Mouse (Mus musculus) stomach, embryonic 16.5 days (tissue): ENCODE results near the gene Ttc39b. TPM values are rescaled to one million over a fixed set of nuclear protein-coding genes. Genes with fewer than 3 reads are reported as not detected.

Experiments used
- ATAC-seq: fragments of 200-750 bp; cut with Nextera tagmentation; 2 replicates; pipeline ENCODE4 v1.8.0; 2017; ENCODE audit warnings: moderate number of reproducible peaks, moderate TSS enrichment; ENCODE audit not compliant: insufficient read depth, low FRiP score
- H3K27ac ChIP-seq: fragments of 300-500 bp; sonication (generic); 2 replicates; pipeline ENCODE4 v1.5.1; 2014; ENCODE audit warnings: low read length
- H3K27me3 ChIP-seq: fragments of 300-500 bp; sonication (generic); 2 replicates; pipeline ENCODE4 v1.6.1; 2014; ENCODE audit warnings: low read length, control low read depth, mixed read lengths; ENCODE audit not compliant: control insufficient read depth, insufficient read depth
- H3K36me3 ChIP-seq: fragments of 300-500 bp; sonication (generic); 2 replicates; pipeline ENCODE4 v1.6.1; 2014; ENCODE audit warnings: low read length; ENCODE audit not compliant: control insufficient read depth, insufficient read depth
- H3K4me1 ChIP-seq: fragments of 300-500 bp; sonication (generic); 2 replicates; pipeline ENCODE4 v1.6.1; 2014; ENCODE audit warnings: low read length, control low read depth, mixed read lengths; ENCODE audit not compliant: control insufficient read depth, insufficient read depth
- H3K4me2 ChIP-seq: fragments of 300-500 bp; sonication (generic); 2 replicates; pipeline ENCODE4 v1.6.1; 2014; ENCODE audit warnings: low read depth, low read length, mixed read lengths
- H3K4me3 ChIP-seq: fragments of 300-500 bp; sonication (generic); replicated peaks from 2 replicates; pipeline ENCODE4 v1.5.1; 2014; ENCODE audit warnings: mild to moderate bottlenecking, low read length
- H3K9ac ChIP-seq: fragments of 300-500 bp; sonication (generic); 2 replicates; pipeline ENCODE4 v1.6.1; 2014; ENCODE audit warnings: low read length
- H3K9me3 ChIP-seq: fragments of 300-500 bp; sonication (generic); replicated peaks from 2 replicates; pipeline ENCODE4 v1.6.1; 2016; ENCODE audit warnings: low read length, control low read depth; ENCODE audit not compliant: control insufficient read depth
- WGBS: fragments of 180-500 bp; shearing (Covaris S2); extraction: QIAGEN DNeasy Blood & Tissue Kit; methylation state at CpG from one replicate; pipeline ENCODE4 v1.1.7; 2014; 5-methylcytosine and 5-hydroxymethylcytosine counted together
- polyA plus RNA-seq: library from polyadenylated mRNA; unstranded; fragments of >200 nt; fragmentation: Nextera tagmentation; extraction: Ambion mirVana; gene quantifications from 2 replicates; pipeline ENCODE4 v1.2.1, GENCODE M21; 2015

Ttc39b gene
- polyA plus RNA-seq, 1 experiment from 2014 or later, result 5.0 TPM

DNA sequence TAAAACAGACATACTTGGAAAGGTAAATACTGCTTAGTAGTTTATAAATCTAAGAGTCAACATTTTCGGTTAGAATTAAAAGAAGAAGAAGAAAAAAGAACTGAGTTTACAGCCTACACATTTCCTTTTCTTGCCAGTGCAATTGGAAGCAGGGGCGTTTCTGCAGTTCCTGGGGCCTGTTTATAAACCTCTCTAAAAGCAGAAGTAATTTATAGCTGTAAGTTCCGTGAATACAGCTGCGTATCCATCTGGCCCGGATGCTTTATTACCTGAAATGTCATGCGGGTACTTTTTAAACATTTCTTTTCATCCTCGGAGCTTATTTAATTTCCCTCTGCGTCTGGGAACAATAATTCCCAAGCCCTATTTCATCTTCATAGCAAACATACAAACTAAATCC is 124.7 kb downstream of the Ttc39b start:
- Histone ChIP-seq H3K9me3 (no peaks in the 10 kb centered on the region), H3K4me1 (peaks cover 8% of the 10 kb centered on the region), H3K36me3 (no peaks in the 10 kb centered on the region), H3K9ac (no peak overlapping the region), H3K27ac (no peak overlapping the region), H3K27me3 (no peaks in the 10 kb centered on the region), H3K4me2 (no peak overlapping the region), H3K4me3 (no peak overlapping the region)
- ATAC-seq, result no peak
- WGBS, result 30% methylated on average over 8 of the region's 8 CpGs

DNA sequence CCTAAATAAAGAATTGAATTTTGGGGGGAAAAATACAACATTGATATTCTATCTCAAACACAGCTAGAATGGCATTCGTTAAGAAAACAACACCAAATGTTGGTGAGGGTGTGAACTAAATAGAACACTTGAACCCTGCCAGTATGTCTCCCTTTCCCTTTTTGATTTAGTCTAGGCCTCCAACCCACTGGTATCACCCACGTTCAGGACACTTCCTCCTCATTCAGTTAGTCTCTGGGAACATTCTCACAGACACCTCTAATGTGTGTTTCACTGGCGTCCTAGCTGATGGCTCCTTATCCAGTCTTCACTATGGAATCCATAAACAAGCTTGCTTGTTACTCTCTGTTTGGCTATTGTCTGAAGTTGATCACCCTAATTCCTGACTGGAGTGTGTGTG is 125.9 kb downstream of the Ttc39b start:
- ATAC-seq, result no peak
- peaks cover 8% of the 10 kb centered on the region for H3K4me1 ChIP-seq
- 77% methylated on average over 3 of the region's 3 CpGs for WGBS

DNA sequence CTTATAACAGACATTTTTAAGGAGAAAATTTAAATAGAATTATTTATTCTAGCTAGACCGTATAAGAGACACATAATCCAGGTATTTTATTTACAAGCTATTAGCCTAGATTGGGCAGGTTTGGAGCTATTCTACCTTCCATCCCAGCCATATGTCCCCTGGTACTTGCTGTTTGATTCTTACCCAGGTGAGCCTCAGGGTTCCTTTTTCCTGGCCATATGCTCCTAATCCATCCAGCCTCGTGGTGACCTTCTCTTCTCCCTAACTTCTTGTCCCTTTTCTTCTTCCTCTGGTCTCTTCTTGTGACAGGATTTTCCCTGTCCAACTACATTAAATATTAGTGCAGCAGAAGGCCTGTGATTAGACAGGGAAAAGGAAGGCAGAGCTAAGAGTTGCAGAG is 134.3 kb downstream of the Ttc39b start:
- Histone ChIP-seq H3K27ac (no peak overlapping the region), H3K27me3 (no peaks in the 10 kb centered on the region), H3K36me3 (no peaks in the 10 kb centered on the region), H3K4me3 (no peak overlapping the region), H3K9ac (no peak overlapping the region), H3K4me1 (no peaks in the 10 kb centered on the region), H3K4me2 (no peak overlapping the region), H3K9me3 (no peaks in the 10 kb centered on the region)
- WGBS, result 74% methylated on average over 2 of the region's 2 CpGs
- no peak for ATAC-seq

More for the DNA sequence above, 125.9 kb downstream of the Ttc39b start:
- H3K27me3 ChIP-seq, result no peaks in the 10 kb centered on the region
- no peak overlapping the region for H3K4me3 ChIP-seq
- no peak overlapping the region for H3K27ac ChIP-seq
- no peak overlapping the region for H3K9ac ChIP-seq
- H3K9me3 ChIP-seq, result no peaks in the 10 kb centered on the region
- no peak overlapping the region for H3K4me2 ChIP-seq
- no peaks in the 10 kb centered on the region for H3K36me3 ChIP-seq

DNA sequence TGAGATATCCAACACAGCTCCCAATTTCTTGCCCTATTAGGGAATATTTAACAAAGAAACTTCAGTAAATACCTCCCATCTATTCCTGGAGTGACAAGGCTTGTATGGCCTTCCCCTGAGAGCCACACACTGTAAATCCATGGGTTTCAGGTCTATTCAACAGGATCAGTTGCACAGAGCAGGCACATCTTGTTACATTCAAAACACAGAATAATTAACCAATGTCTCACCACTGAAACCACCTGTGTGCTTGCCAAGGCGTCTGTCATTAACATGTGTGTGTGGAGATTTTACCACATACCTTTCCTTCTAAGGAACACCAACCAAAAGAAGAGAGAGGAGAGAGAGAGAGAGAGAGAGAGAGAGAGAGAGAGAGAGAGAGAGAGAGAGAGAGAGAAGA is 136.7 kb downstream of the Ttc39b start:
- no peak for ATAC-seq
- H3K36me3 ChIP-seq, result no peaks in the 10 kb centered on the region
- no peaks in the 10 kb centered on the region for H3K9me3 ChIP-seq
- H3K9ac ChIP-seq, result no peak overlapping the region
- H3K4me3 ChIP-seq, result no peak overlapping the region
- 52% methylated on average over 1 of the region's 1 CpGs for WGBS
- H3K27ac ChIP-seq, result no peak overlapping the region
- no peaks in the 10 kb centered on the region for H3K27me3 ChIP-seq
- no peak overlapping the region for H3K4me2 ChIP-seq
- peaks cover 3% of the 10 kb centered on the region; the same call in 1 of the 2 replicates for H3K4me1 ChIP-seq

DNA sequence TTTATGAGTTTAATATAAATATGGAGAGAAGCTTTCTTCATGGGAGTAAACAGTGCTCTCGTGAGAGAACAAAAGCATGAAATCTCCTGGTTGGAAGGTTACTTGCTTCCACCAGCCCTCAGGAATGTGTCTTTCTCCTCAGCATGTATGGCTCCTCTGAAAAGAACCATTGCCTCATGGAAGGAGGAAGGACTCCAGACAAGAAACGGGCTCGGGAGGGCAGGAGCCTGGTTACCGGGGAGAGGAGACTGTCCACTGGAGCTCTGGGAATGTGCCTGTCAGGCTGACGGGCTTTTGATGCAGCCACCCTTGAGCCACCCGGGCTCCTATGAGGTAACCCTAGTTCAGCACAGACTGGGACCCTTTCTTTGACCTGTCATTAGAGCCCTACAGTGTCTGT is 137.6 kb downstream of the Ttc39b start:
- Histone ChIP-seq H3K27ac (no peak overlapping the region), H3K9ac (no peak overlapping the region), H3K9me3 (no peaks in the 10 kb centered on the region), H3K4me2 (no peak overlapping the region), H3K4me3 (no peak overlapping the region), H3K4me1 (peaks cover 5% of the 10 kb centered on the region; the same call in 1 of the 2 replicates), H3K36me3 (no peaks in the 10 kb centered on the region), H3K27me3 (no peaks in the 10 kb centered on the region)
- WGBS, result 33% methylated on average over 6 of the region's 6 CpGs
- no peak for ATAC-seq

DNA sequence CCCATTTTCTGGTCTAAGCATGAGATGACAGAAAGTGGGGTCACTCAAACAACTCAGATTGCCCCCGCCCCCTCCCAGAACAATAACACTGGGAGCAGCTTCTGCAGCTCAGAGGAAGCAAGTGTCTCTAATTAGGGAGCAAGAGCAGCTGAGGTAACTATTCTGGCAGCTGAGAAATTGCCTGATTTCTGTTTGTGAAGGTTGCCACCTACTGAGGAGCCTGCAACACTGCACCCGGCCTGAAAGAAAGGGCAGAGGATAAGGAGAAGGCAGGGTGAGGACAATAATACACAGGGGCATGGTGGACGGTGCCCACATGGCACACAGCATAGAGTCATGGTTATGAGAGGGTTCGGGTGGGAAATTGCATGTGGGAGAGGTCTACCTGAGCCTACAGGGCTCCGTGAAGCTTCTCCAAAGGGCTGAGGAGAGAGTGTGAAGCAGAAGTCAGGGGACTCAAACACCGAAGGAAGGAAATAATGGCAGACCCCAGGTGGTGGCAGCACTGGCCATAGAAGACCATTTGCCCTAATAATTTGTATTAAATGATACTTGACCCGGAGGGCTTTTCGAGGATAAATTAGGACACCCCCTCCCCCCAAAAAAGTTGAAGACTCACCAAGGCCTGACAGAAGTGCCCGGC is 140.6 kb downstream of the Ttc39b start:
- Histone ChIP-seq H3K27me3 (no peaks in the 10 kb centered on the region), H3K4me2 (no peak overlapping the region), H3K36me3 (no peaks in the 10 kb centered on the region), H3K9ac (no peak overlapping the region), H3K27ac (no peak overlapping the region), H3K4me3 (no peak overlapping the region), H3K9me3 (no peaks in the 10 kb centered on the region), H3K4me1 (peaks cover 5% of the 10 kb centered on the region; the same call in 1 of the 2 replicates)
- WGBS, result 33% methylated on average over 9 of the region's 9 CpGs
- ATAC-seq, result peak; percentile 64

DNA sequence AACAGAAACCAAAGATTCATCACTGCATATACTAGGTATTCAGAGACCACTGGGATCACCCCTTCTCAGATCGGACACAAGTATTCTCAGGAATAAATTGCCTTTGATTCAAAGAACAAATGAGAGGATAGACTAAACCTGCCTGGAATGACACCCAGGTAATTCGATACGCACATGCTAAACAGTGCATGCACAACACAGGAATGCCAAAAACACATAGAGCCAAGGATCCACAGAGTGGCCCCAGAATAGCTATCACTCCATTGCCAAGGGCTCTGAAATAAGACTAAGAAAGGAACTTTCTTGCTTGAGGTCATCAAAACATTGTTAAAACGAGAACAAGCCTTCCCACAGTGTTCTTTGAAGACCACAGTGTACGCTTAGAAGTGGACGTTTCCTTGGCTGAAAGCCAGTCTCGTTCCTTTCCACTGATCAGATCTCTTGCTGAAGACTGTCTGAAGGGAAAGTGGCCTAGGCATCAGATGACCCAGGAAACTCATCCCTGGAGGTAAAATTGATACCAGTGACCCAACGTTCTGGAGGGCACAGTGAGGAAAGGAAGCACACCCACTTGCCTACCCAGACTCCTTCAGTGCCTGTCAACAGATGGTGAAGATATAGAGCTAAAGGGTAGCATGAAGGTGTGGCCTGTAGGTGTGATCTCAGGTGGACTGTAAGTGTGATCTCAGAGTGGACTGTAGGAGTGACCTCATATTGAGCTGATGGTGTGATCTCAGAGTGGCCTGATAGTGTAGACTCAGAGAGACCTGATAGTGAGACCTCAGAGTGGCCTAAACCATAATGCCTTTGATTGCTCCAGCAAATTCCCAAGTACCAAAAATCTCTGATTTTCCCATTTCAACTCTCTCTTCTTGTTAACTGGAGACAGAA is 141.6 kb downstream of the Ttc39b start:
- no peak overlapping the region for H3K4me3 ChIP-seq
- H3K4me1 ChIP-seq, result peaks cover 5% of the 10 kb centered on the region; the same call in 1 of the 2 replicates
- H3K27ac ChIP-seq, result no peak overlapping the region
- H3K27me3 ChIP-seq, result no peaks in the 10 kb centered on the region
- H3K9ac ChIP-seq, result no peak overlapping the region
- 55% methylated on average over 8 of the region's 8 CpGs for WGBS
- ATAC-seq, result no peak
- H3K9me3 ChIP-seq, result no peaks in the 10 kb centered on the region
- no peak overlapping the region for H3K4me2 ChIP-seq
- no peaks in the 10 kb centered on the region for H3K36me3 ChIP-seq

DNA sequence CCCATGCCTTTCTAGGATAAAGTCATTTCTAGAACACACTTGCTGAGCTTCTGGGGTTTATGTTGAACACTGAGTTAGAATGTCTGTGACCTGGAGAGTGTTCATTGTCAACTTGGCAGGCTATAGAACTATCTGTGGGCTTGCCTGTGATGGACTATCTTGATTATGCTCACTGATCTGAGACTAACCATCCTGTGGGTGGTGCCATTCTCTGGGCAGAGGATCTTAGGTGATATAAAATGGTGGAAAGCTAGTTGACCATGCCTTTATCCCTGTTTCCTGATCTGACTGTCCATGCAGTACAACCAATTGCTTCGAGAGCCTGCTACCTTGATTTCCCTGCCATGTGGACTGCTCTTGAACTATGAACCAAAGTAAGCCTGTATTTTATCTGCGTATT is 146.6 kb downstream of the Ttc39b start:
- H3K27ac ChIP-seq, result no peak overlapping the region
- no peak for ATAC-seq
- 83% methylated on average over 2 of the region's 2 CpGs for WGBS

DNA sequence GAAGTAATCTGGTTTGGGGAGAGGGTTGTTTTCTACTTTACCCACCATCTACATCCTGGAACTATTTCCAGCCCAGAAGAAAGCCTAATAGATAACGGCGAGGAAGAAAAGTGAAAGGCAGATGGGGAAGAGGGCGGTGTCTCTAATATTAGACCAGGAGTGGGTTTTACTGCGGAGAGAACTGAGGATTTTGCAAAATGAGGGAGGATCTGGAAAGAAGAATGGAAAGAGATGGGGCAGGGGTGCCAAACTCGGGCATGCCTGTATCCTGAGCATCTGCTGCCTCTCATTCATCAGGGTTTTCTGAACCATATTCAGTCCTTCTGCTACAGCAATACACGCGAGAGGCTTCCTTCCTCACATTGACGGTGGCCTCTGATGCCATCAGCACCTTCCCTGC is 149.1 kb downstream of the Ttc39b start:
- Histone ChIP-seq H3K4me1 (no peaks in the 10 kb centered on the region), H3K4me3 (no peak overlapping the region), H3K27ac (no peak overlapping the region), H3K27me3 (no peaks in the 10 kb centered on the region), H3K9me3 (no peaks in the 10 kb centered on the region), H3K36me3 (no peaks in the 10 kb centered on the region), H3K9ac (no peak overlapping the region), H3K4me2 (no peak overlapping the region)
- no peak for ATAC-seq
- 81% methylated on average over 8 of the region's 8 CpGs for WGBS

More for the DNA sequence above, 146.6 kb downstream of the Ttc39b start:
- no peak overlapping the region for H3K4me3 ChIP-seq
- H3K9ac ChIP-seq, result no peak overlapping the region
- H3K9me3 ChIP-seq, result no peaks in the 10 kb centered on the region
- no peaks in the 10 kb centered on the region for H3K36me3 ChIP-seq
- H3K27me3 ChIP-seq, result no peaks in the 10 kb centered on the region
- H3K4me1 ChIP-seq, result peaks cover 4% of the 10 kb centered on the region; the same call in 1 of the 2 replicates
- H3K4me2 ChIP-seq, result no peak overlapping the region
